Mouse (Mus musculus) intestine, embryonic 16.5 days (tissue): Measurements from ENCODE around the gene Aoc3. TPM values are rescaled to one million over a fixed set of nuclear protein-coding genes. Genes with fewer than 3 reads are reported as not detected.
"Not testable (repeated sequence)": the region's sequence is repeated elsewhere in the genome, so short reads cannot be mapped to it uniquely, and the experiment has no call there.

Experiments used
- ATAC-seq: fragments of 200-750 bp; cut with Nextera tagmentation; 2 replicates; pipeline ENCODE4 v1.8.0; 2017; ENCODE audit warnings: moderate TSS enrichment, moderate library complexity
- H3K27ac ChIP-seq: fragments of 300-500 bp; sonication (generic); 2 replicates; pipeline ENCODE4 v1.5.1; 2014; ENCODE audit warnings: mild to moderate bottlenecking, low read length
- H3K27me3 ChIP-seq: fragments of 300-500 bp; sonication (generic); replicated peaks from 2 replicates; pipeline ENCODE4 v1.6.1; 2014; ENCODE audit warnings: low read length, control low read depth, mixed read lengths; ENCODE audit not compliant: control insufficient read depth, insufficient read depth
- H3K36me3 ChIP-seq: fragments of 300-500 bp; sonication (generic); 2 replicates; pipeline ENCODE4 v1.6.1; 2014; ENCODE audit warnings: low read length, control low read depth; ENCODE audit not compliant: control insufficient read depth, insufficient read depth
- H3K4me1 ChIP-seq: fragments of 300-500 bp; sonication (generic); 2 replicates; pipeline ENCODE4 v1.6.1; 2014; ENCODE audit warnings: low read length, control low read depth, mixed read lengths; ENCODE audit not compliant: control insufficient read depth, insufficient read depth
- H3K4me2 ChIP-seq: fragments of 300-500 bp; sonication (generic); 2 replicates; pipeline ENCODE4 v1.6.1; 2014; ENCODE audit warnings: low read depth, low read length, control low read depth
- H3K4me3 ChIP-seq: fragments of 300-500 bp; sonication (generic); 2 replicates; pipeline ENCODE4 v1.5.1; 2014; ENCODE audit warnings: mild to moderate bottlenecking, low read length
- H3K9ac ChIP-seq: fragments of 300-500 bp; sonication (generic); 2 replicates; pipeline ENCODE4 v1.6.1; 2014; ENCODE audit warnings: low read depth, low read length
- H3K9me3 ChIP-seq: fragments of 300-500 bp; sonication (generic); 2 replicates; pipeline ENCODE4 v1.6.1; 2016; ENCODE audit warnings: low read length, control low read depth; ENCODE audit not compliant: control insufficient read depth
- WGBS: fragments of 180-500 bp; shearing (Covaris S2); extraction: QIAGEN DNeasy Blood & Tissue Kit; methylation state at CpG from one replicate; pipeline ENCODE4 v1.1.7; 2014; 5-methylcytosine and 5-hydroxymethylcytosine counted together
- microRNA-seq: library from miRNA; unstranded; fragments of <30 nt; microRNA quantifications from one replicate; pipeline ENCODE4, GENCODE M21; 2016
- polyA plus RNA-seq: library from polyadenylated mRNA; unstranded; fragments of >200 nt; fragmentation: Nextera tagmentation; extraction: Ambion mirVana; gene quantifications from 2 replicates; pipeline ENCODE4 v1.2.1, GENCODE M21; 2015

Gene Aoc3
- polyA plus RNA-seq, 1 experiment from 2014 or later: 2.4 TPM

GRCm38 (mm10) chr11:101378196-101378595 lies 47.8 kb downstream of the Aoc3 start:
- not testable (repeated sequence) for H3K9ac ChIP-seq, H3K4me1 ChIP-seq, H3K27ac ChIP-seq, H3K9me3 ChIP-seq, H3K4me3 ChIP-seq, H3K27me3 ChIP-seq, H3K4me2 ChIP-seq, H3K36me3 ChIP-seq, ATAC-seq
- WGBS: 85% methylated on average over 8 of the region's 8 CpGs

DNA sequence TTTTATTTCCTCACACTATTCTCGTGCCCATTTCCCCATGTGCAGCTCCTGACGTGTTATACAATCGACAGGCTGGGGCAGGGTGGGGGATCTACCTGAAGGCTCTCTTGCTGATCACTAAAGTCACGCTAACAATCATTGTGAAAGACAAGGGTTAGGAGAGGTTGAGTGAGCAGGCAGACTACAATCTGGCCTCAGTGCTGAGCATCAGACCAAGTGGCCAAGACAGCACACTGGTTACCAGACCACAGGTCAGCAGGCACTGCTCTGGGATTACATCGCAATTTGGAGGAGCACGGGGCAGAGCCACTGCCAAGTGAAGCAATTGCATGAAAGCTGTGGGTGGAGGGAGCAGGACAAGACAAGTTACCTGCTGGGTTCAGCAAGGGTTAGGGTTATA lies 48.5 kb downstream of the Aoc3 start:
- 76% methylated on average over 6 of the region's 6 CpGs for WGBS
- ATAC-seq: no peak

GRCm38 (mm10) chr11:101381817-101382216 lies 51.4 kb downstream of the Aoc3 start:
- WGBS: 21% methylated on average over 4 of the region's 4 CpGs
- Histone ChIP-seq H3K4me2 (no peak overlapping the region), H3K9me3 (no peaks in the 10 kb centered on the region), H3K27me3 (no peaks in the 10 kb centered on the region), H3K9ac (no peak overlapping the region), H3K27ac (no peak overlapping the region), H3K4me1 (no peaks in the 10 kb centered on the region), H3K36me3 (no peaks in the 10 kb centered on the region), H3K4me3 (no peak overlapping the region)
- no peak for ATAC-seq

More for the DNA sequence above, 48.5 kb downstream of the Aoc3 start:
- Histone ChIP-seq H3K9ac (no peak overlapping the region), H3K4me1 (no peaks in the 10 kb centered on the region), H3K4me3 (no peak overlapping the region), H3K9me3 (no peaks in the 10 kb centered on the region), H3K4me2 (no peak overlapping the region), H3K27me3 (no peaks in the 10 kb centered on the region), H3K36me3 (no peaks in the 10 kb centered on the region), H3K27ac (no peak overlapping the region; the same call in 1 of the 2 replicates)

Small RNA genes within 50 kb of the gene (microRNA-seq; reads per million reads assigned to microRNA genes)
- gene Gm25593: not detected

Other genes starting within 250 kb of the Aoc3 start
- 44.4 and 47.1 TPM in 2 replicates for gene Coasy, start 248.0 kb upstream of the Aoc3 start, polyA plus RNA-seq
- gene Mlx, start 243.3 kb upstream of the Aoc3 start, polyA plus RNA-seq: 78.6 and 87.5 TPM in 2 replicates
- gene Psmc3ip, start 235.2 kb upstream of the Aoc3 start, polyA plus RNA-seq: 15.0 and 18.1 TPM in 2 replicates
- 12.6 and 13.2 TPM in 2 replicates for gene Retreg3, start 210.7 kb upstream of the Aoc3 start, polyA plus RNA-seq
- gene Tubg1, start 210.7 kb upstream of the Aoc3 start, polyA plus RNA-seq: 51.0 and 56.3 TPM in 2 replicates
- gene Tubg2, start 174.7 kb upstream of the Aoc3 start, polyA plus RNA-seq: 3.9 and 4.2 TPM in 2 replicates
- gene Cntnap1, start 160.1 kb upstream of the Aoc3 start, polyA plus RNA-seq: 0.86 and 0.87 TPM in 2 replicates
- gene Plekhh3, start 159.3 kb upstream of the Aoc3 start, polyA plus RNA-seq: 9.2 and 10.1 TPM in 2 replicates
- 0.20 and 0.29 TPM in 2 replicates for gene Ccr10, start 155.2 kb upstream of the Aoc3 start, polyA plus RNA-seq
- 16.2 and 18.8 TPM in 2 replicates for gene Ezh1, start 104.1 kb upstream of the Aoc3 start, polyA plus RNA-seq
- gene Ramp2, start 84.6 kb upstream of the Aoc3 start, polyA plus RNA-seq: 87.8 and 95.1 TPM in 2 replicates
- 152 and 155 TPM in 2 replicates for gene Vps25, start 76.9 kb upstream of the Aoc3 start, polyA plus RNA-seq
- gene Wnk4, start 70.0 kb upstream of the Aoc3 start, polyA plus RNA-seq: 10.2 and 10.8 TPM in 2 replicates
- gene Cntd1, start 51.6 kb upstream of the Aoc3 start, polyA plus RNA-seq: 0.84 and 1.0 TPM in 2 replicates
- gene Coa3, start 51.5 kb upstream of the Aoc3 start, polyA plus RNA-seq: 258 and 278 TPM in 2 replicates
- gene Becn1, start 28.3 kb upstream of the Aoc3 start, polyA plus RNA-seq: 136 and 145 TPM in 2 replicates
- 119 and 125 TPM in 2 replicates for gene Psme3, start 14.4 kb upstream of the Aoc3 start, polyA plus RNA-seq
- 0.86 and 0.88 TPM in 2 replicates for gene Aoc2, start 5.5 kb upstream of the Aoc3 start, polyA plus RNA-seq
- 1.2 and 1.9 TPM in 2 replicates for gene G6pc, start 37.0 kb downstream of the Aoc3 start, polyA plus RNA-seq
- 53.6 and 64.0 TPM in 2 replicates for gene Aarsd1, start 87.0 kb downstream of the Aoc3 start, polyA plus RNA-seq
- 7.2 and 10.1 TPM in 2 replicates for gene Gm27029, start 94.2 kb downstream of the Aoc3 start, polyA plus RNA-seq
- gene Rundc1, start 94.5 kb downstream of the Aoc3 start, polyA plus RNA-seq: 16.6 and 19.1 TPM in 2 replicates
- gene Ptges3l, start 94.7 kb downstream of the Aoc3 start, polyA plus RNA-seq: 11.1 and 12.4 TPM in 2 replicates
- gene Rpl27, start 111.7 kb downstream of the Aoc3 start, polyA plus RNA-seq: 251 and 288 TPM in 2 replicates
- 29.7 and 31.1 TPM in 2 replicates for gene Ifi35, start 117.8 kb downstream of the Aoc3 start, polyA plus RNA-seq
- gene Rnd2, start 134.4 kb downstream of the Aoc3 start, polyA plus RNA-seq: 21.0 and 22.1 TPM in 2 replicates
- 69.9 and 88.2 TPM in 2 replicates for gene Vat1, start 135.6 kb downstream of the Aoc3 start, polyA plus RNA-seq
- gene Brca1, start 221.3 kb downstream of the Aoc3 start, polyA plus RNA-seq: 6.0 and 6.8 TPM in 2 replicates
- gene Nbr1, start 221.5 kb downstream of the Aoc3 start, polyA plus RNA-seq: 56.2 and 65.5 TPM in 2 replicates